Mouse (Mus musculus): Measurements from ENCODE around the gene Map1b.

The Map1b gene

DNA sequence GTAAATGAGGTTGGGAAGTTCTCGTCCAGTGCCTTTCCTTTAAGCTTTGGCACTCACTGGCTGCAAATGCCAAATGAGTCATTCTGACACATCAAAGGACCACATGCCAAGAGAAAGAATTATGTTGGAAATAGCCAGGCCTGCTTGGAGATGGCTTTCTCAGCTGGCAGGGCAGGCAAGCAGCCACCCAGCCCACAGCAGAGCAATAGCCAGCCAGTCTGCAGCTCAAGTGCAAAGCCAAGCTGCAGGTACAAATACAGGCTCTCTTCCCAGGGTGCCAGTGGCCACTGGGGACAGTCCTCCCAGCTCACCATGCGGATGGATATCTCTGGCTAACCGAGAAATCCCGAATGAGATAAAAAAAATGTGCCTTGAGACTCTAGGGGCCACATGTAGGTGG lies 12.1 kb upstream of the Map1b start:
- no peak for DNase-seq (ENCODE audit: low read depth, low spot score)

DNA sequence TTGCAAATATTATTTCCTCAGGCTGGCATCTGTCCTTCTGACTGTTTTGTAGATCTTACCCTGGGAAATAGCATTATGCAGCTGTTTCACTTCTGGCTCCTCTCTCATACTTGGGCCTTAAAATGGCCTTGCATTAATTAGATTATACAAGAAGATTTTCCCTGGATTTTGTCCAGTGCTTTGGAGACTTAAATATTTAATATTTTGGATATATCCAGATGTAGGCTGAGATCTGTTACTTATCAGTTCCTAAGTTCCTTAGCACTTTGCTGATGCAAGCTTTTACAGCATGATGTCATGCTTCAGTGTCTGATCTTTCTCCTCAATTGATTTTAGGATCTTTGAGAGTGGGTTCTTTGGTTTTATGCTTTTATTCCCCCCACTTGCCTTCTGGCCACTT lies 11.6 kb upstream of the Map1b start:
- DNase-seq (ENCODE audit: low read depth, low spot score) = no peak

DNA sequence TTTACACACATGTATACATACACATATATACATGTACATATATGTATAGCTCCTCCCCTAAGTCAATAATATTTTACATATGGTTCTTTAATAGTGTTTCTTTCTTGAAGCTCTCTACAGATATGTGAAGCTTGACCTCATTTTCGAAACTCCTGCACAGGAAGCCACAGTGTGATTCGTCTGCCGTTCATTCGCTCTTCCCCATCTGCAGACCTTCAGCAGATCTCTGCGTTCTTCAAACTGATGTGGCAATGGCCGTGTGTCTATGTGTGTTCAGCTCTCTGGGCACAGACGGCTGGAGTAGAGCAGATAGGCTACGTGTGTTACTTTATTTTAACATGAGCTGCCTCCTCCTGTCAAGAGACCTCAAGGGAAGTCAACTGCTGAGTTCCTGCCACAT lies 9.2 kb upstream of the Map1b start:
- no peak for DNase-seq (ENCODE audit: low read depth, low spot score)

DNA sequence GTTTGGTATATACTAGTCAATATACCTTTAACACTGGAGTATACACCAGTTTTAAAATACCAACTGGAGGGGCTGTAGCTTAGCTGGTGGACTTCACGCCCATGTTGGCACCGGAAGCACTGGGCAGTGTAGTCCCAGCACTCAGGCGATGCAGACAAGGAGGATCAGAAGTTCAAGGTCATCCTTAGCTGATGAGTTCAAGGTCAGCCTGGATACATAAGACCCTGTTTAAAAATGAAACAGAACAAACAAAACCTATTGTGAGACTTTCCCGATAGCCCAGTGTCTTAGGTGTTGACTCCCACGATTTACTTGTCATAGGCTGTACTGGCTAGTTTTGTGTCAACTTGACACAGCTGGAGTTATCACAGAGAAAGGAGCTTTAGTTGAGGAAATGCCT lies 1.5 kb upstream of the Map1b start:
- no peak for DNase-seq (ENCODE audit: low read depth, low spot score)

DNA sequence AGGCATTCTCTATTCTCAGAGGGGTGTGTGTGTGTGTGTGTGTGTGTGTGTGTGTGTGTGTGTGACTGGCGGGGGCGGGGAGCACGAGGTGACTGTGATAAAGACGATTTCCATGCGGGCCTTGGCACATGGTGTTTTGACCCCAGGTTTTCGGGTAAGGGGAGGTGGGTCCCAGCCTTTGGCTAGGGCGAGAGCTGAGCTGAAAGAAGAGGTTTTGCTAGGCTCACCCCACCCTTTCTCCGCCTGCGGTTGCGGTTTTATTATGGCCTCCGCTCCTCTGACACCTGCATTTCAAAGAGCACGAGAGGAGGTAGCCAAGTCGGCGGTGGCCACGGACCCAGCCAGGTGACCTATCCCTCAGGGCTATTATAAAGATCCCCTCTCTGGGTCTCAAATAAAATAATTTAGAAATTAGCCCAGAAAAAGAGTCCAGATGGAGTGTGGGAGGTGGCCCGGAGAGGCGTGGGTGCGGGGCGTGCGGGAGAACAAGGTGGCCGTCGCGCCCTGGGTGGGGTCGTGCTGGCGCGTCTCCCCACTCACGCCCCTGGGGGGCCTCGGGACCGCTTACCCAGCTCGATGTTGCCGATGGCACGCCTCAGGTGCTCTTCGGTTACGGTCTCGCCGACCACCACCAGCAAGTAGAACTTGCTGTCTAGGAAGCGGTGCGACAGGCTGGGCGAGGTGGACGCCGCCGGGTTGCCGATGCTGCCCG lies 448 bp downstream of the Map1b start:
- no peak for DNase-seq (ENCODE audit: low read depth, low spot score)

DNA sequence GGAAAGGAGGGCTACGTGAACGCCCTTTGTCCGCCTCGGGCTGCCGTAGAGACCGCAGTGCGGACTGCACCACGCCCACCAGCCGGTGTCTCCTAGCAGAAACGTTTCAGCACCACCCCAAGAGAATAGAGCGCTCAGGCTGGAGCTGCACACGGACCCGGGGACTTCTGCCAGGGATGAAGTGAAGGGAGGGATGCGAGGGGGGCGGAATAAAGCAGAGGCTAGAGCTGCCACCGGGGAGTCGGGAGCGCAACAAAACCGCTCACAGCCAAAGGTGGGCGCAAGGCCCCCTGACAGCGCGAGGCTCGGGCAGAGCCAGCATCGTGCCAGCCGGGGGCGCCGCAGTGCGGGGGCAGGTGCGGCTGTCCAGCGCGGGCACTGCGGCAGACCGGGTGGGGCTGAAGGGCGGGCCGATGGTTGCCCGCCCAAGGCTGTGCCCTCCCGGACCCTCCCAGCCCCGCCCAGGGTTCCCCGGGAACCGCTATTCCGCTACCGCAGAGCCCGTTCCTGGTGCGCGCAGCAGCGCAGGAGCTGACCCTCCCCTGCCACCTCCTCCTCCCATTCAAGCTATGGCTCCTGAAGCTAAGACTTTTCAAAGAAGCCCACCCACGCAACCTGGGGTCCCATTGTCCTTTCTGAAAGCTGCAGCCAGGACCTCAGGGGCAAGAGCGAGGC lies 1.3 kb downstream of the Map1b start:
- no peak for DNase-seq (ENCODE audit: low read depth, low spot score)

DNA sequence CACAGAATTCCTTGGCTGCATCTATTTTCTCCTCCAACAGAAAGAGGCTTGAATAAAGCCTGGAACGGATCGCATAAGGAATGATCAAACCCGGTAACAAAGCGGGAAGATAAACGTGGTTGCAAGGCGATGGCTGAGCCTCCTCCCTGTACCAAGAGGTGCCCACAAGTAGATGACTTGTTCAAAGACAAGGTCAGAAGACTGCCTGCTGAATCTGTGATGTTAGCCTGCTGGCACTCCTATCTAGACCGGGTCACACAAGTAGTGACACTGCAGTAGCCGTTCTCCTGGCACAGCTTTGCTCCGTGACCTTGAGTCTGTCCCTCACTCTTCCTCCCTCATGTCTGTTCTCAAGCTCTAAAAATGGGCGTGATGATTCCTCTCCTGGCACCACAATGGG lies 2.4 kb downstream of the Map1b start:
- DNase-seq (ENCODE audit: low read depth, low spot score) = no peak

DNA sequence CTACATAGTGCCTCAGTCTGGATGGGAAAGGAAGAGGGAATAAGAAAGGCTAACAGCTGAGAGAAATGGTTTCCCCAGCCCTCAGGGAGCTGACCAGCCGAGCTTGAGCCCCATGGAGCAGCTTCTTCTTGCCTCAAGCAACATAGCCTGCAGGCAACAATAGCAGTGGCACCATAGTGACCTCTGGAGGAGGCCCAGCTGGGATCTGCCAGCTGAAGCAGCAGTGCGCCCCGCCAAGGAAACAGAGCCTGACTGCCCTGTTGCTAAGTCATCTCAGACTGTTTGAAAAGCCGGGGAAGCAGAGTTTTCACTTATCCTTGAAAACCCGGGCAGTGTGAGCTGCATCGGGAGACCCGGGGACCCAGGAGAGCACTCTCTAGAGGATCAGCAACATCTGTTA lies 3.2 kb downstream of the Map1b start:
- no peak for DNase-seq (ENCODE audit: low read depth, low spot score)

DNA sequence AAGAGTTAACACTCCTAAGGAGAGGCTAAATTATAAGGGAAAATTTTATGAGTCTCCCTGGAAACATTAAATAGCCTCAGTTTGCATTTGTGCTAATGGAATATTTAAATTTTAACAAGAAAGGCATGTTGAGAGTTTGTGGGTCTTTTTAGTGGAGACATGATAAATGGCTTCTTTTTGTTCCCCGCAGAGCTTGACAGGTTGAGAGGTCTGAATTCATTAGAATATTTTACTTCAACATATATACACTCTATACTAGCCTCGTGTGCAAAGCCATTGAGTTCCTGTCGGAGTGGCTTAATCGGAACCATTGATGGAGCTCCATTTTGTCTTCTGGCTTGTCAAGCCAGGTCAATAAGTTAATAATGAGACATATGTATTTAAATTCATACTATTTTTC lies 6.4 kb downstream of the Map1b start:
- DNase-seq (ENCODE audit: low read depth, low spot score) = no peak

DNA sequence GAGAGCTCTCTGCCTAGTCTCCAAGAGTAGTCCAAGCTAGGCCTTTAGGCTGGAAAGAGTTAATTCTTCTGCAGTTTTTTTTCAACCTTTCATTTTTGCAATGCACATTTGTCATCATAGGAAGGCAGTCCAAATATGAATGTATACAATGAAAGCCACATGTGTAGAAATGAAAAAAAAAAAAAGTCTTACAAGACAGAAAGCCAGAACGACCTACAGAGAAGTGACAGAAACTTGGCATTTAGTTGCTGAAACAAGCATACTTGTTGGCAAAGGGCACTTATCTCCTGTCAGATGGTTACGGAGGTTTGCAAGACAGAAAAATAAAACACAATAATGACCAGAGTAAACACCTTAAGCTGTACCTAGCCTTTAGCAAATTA lies 9.8 kb downstream of the Map1b start:
- no peak for DNase-seq (ENCODE audit: low read depth, low spot score)

DNA sequence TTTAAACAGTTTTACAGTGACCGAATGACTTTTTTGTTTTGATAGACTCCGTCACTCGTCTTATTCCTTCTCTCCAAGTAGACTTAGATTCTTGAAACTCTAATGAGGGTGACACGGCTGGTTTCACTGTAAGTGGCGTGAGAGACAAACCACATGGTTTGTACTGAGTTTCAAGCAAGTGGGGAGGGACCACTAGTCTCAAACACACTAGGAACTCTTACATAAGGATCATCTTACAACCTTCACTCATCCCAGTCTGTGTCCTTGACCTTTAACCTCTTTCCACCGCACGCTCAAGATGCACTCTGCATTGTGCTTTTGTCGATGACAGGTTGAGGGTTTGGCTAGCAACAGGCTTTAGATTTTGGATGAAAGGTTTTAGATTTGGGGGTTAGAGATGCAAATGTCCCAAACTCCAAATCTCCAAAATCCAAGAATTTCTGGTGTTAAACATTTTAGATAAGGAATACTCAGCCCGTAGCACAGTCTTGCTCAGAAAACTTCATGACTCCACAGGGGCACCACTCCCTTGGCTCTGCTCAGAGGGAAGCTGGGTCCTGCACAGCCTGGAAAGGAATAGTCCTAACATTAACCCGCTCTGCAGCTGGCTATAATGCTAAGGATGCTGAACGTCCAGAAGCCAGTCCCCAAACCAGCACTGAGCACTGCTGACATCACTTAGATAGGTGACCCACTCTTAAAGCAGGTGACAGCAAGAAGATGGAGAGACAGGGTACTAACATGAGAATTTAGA lies 10.3 kb downstream of the Map1b start:
- no peak for DNase-seq (ENCODE audit: low read depth, low spot score)

DNA sequence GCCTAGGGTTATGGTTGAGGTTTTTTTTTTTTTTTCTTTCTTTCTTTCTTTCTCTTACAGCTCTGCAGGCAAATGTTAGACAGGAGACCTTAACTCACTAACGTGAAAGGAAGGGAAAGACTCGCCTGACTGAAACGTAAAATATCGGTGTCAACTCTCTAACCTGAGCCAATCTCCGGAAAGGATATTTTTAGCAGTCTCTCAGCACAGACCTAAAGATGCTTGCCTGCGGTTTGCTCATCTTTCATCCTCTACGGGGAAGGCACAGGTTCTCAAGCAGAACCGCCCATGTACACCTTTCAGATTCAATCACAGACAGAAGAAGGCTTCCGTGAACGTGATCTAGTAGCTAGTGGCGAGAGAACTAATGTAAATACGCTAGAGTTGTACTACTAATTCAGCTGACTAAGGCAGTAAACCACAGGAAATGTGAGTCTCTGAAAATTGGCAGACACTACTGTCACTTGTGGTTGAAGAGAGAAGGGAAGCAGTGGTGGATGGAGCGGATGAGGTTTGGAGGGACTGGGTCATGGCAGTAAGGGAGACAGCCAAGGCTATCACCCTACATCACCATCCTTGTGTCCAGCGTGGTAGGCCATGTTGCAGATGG lies 12.9 kb downstream of the Map1b start:
- DNase-seq (ENCODE audit: low read depth, low spot score) = no peak

DNA sequence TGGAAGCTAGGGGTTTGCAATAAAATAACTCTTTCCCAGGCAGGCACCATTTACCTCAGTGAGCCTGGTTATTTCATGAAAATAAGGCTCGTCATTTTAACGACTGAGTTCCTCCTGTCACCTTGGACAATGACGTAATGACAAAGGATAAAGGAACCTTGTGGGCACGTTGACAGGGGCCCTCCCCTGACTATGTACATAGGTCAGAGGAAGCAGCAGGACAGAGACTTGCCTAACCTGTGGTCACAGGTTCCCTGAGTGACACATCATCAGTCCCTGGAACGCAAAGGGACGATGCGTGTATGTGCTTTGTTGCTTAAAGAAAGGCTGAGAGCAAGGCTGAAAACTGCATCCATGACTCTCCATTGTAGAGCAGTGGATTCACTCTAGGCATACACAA lies 13.4 kb downstream of the Map1b start:
- DNase-seq (ENCODE audit: low read depth, low spot score) = no peak

DNA sequence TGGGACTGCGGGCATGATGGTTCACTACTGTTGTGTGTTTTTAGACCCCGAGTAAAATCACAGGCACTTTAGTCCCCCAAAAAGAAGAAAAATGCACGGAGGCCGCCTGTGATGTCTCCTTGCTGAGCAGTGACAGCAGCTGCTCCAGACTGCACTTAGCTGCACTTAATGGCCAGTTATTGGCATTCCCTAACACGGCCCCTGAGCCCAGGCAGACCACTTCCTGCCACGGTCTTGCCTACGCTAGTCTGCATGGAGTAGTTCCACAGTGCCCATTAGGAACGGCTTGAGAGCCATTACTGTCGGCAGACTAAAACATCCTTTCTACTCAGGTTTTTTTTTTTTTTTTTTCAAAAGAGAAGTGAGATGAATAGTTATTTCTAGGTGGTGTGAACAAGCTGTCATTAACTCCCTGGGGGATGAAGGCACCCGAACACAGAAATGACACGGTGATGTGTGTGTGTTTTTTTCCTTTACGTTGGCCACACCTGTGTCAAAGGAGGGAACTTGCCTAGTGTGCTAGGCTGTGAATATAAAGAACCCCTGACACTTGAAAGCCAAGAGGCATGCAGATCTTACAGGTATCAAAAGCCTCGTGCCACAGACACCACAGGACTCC lies 14.1 kb downstream of the Map1b start:
- DNase-seq (ENCODE audit: low read depth, low spot score) = no peak

DNA sequence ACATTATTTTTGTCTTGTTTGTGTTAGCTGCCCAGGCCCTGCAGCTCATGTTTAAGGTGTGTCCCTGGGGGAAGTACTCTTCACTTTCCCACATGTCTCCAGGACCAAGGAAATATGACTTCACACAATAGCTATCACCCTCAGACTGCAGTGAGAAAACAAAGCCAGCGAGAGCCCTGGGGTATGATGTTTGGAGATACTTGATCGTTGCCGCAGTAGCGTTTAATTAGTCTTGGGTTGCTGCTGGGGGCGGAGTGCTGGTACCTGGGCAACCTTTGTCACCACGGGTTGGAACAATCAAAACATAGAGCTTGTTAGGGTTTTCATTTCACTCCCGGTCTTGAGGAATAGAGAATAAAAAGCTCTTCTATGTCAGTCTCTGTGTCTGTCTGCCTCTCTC lies 14.9 kb downstream of the Map1b start:
- DNase-seq (ENCODE audit: low read depth, low spot score) = no peak

DNA sequence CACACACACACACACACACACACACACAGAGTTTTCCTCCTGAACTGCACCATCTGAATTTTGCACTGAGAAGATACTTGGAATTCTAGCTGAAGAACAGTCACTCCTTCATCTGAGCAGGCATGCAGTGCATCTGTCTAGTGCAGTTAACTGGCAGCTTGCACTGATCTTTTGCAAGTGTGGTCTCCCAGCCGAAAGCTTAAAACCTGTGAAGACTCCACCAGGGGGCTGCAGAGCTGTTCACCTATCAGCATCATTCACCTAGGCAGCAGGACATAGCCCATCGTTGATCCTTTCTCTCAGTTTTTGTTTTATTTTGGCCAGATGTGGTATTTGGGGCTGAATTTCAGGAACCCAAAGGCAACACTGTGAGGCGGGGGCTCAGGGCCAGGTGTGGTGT lies 15.7 kb downstream of the Map1b start:
- DNase-seq (ENCODE audit: low read depth, low spot score) = no peak

DNA sequence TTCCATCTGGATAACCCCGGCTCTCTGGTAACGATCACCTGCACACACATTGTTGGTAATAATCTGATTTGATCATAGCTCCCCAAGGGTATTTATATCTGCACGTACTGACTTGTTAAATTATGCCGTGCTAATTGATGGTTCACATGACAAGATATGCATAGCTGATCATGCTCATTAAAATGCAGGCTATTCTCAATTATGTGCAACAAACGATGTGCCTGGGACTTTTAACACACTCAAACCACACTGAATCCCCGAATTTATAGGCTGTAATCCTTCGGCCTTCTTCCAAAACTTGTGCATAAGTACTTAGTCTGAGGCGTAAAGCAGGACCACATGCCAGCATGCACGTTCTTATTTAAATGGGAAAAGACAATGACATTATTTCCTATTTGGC lies 16.6 kb downstream of the Map1b start:
- no peak for DNase-seq (ENCODE audit: low read depth, low spot score)

DNA sequence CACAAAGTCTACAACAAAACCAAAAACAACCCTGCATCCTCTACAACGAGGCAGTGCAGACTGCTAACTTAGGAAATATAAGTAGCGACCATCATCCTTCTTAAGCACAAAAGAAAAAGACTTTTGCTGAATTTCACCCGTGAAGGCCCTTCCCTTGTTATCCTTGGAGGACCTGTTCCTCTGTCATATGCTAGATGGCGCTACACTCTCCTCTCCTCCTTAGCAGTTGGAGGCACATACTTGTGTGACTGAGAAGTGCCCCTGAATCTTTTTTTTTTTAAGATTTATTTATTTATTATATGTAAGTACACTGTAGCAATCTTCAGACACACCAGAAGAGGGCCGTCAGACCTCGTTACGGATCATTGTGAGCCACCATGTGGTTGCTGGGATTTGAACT lies 20.2 kb downstream of the Map1b start:
- DNase-seq (ENCODE audit: low read depth, low spot score) = no peak

DNA sequence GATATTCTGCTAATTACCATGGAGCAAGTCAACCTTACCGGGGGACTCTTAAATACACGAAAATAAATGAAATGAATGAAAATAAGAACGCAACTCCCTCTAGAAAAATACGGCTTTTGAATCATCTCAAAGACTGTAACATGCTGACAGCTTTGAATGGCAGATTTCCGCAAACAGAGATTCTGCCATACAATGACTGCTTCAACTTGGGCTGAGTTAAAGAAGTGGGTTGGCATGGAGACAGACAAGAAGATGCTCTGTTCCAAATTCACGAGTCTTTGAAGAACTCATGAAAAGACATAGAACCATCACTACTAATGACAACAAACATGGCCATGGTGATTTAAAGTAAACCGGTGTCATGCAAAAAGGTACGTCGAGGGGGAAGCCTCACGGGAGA lies 21.9 kb downstream of the Map1b start:
- no peak for DNase-seq (ENCODE audit: low read depth, low spot score)

DNA sequence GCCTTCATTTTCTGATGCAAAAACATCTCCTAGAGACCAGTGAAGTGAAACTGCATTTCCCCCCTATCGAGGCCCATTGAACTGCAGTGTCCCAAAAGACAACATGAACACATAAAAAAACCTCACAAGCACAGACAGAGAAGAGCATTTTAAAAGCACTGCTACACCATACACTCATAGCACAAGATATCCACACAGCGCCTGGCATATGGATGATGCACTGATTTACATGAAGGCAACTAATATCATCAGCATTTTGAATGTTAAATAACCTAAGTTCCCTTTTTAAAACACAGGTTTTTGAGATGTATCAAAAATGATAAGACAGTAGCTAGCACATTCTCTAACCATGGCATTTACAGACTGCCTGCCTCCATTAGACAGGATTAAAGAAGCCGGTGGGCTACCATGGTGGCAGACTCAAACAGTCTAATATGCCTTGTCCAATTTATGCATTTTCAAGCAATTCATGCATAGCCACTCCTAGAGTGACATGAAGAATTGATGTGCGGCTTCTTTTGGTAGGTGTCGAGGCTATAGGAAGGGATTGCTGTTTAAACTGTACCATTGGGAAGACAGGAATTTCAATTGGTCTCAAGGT lies 22.9 kb downstream of the Map1b start:
- DNase-seq (ENCODE audit: low read depth, low spot score) = no peak

DNA sequence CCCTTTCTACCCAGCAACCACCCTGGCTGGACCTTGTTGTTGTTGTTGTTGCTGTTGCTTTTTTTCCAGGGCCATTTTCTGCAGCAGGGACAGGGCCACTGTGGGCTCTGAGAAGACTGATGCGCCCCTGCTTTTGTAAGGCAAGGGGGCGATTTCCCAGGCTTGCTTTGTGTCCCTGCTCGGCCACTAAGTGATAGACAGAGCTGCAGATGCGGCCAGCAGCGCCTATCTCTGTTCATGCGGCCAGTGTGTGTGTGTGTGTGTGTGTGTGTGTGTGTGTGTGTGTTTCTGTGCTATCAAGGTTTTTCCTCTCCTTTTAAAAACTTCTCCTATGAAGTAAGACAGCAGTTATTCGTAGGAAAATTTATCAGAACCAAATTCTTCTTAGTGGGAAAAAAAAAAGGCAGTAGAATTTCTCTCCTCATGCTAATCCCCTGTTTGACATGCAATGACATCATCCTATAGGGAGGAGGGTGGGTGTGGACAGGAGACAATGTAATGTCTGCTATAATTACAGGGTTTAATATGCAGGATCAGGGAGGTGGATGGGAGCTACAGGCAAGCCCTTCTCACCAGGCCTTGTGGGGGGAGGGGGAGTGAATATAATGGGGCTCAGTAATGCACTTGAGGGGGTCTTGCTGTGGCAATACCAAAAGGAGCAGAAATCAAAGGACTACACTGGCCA lies 23.6 kb downstream of the Map1b start:
- no peak for DNase-seq (ENCODE audit: low read depth, low spot score)

All from retina, adult 2 months (tissue).